Mouse (Mus musculus) lung, postnatal 14 days (tissue): ENCODE results near the gene Cdk4.
A peak's percentile ranks its signal among the peaks of the same experiment; 100 is the strongest.

ENCODE experiments used
- DNase-seq: peaks from one replicate; pipeline ENCODE4 v3.0.0; 2021

Gene Cdk4

GRCm38 (mm10) chr10:127063239-127063872, at the start of gene Cdk4:
TSS of gene Cdk4 (plus strand) at chr10:127063534.
- peak; percentile 98 for DNase-seq

GRCm38 (mm10) chr10:127016488-127016887, 46.8 kb upstream of the Cdk4 start:
- no peak for DNase-seq

- no peak for DNase-seq
These were observed 46.3 kb upstream of the Cdk4 start for GRCm38 (mm10) chr10:127017071-127017470.

GRCm38 (mm10) chr10:127018422-127018821, 44.9 kb upstream of the Cdk4 start:
- DNase-seq = no peak

DNA sequence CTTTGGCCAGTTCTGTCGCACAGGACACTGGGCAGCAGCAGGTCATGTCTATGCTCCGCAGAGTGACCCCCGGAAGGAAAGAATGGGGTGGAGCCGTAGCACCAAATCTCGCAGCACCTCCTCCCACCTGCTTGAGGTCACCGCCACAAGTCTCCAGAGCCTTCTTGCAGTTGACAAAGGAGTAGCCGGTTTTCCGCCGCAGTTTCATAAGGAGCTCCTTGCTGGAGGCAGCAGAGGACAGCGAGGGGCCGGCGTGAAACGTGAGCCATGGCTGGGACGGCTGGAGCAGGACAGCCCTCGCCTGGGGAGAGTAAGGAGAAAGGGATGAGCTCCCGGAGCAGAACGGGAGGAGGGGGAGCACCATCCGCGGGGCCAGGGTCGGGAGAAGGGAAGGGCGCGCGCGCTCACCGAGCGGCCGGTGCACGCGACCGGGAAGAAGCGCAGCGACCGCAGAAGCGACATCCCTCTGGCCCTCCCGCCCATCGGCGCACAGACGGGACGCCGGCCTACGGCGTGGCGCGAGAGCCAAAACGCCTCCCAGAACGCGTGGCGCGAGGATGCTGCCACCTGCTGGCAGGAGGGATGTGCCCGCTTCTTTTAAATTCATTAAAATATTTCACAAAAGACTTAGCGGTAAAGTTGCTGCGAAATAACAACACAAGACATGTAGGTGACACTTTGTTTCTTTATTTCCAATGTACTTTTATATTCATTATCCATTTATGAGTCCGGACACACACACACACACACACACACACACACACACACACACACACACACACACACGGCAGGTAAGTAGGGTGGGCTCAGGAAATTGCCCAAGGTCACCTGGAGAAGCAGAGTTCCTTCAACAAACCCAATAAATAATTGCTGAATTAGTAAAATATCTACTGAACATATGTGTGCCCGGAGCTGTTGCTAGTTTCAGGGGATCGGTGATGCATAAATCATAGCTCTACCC, 32.7 kb upstream of the Cdk4 start, which contains the start of gene Tsfm:
Gene Tsfm, minus strand, starts transcription at position 505 of the 961 bp plus-strand sequence.
- peak; percentile 96 for DNase-seq

DNA sequence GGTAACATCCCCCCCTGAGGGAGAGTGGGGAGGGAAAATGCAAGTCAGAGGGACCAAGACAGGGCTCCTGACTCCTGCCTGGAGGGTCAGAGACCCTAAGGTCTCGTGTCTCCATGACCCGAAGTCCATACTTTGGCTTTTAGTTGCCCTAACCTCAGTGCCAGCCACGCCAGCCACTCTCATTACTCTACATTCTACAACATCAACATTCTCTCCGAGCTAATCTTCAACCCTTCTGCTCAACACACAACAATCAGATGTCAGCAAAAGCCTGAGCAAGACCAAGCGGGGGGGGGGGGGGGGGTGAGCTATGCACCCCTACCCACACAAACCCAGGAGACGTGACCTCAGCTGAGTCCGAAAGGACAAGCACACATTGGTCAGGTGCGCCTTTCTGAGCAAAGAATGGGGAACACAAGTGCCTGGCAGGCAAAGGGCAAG, 30.0 kb upstream of the Cdk4 start:
- no peak for DNase-seq

DNA sequence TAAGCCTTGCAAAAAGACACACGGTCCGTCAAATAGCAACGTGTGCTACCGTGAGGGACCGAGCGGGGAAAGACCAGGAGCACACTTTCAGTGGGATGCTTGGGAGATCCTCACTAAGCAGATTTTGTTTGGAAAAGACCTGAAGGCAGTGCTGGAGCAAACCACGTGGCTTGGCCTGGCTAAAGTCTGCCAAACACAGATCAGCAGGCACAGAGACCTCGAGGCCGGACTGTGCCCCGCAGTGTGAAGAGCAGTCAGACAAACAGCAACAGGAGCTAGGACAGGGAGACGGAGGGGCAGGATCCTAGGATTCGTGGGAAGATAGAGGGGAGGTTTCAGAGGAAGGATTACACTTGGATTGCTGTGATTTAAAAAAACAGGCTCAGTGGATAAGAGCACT, 27.1 kb upstream of the Cdk4 start:
- no peak for DNase-seq

DNA sequence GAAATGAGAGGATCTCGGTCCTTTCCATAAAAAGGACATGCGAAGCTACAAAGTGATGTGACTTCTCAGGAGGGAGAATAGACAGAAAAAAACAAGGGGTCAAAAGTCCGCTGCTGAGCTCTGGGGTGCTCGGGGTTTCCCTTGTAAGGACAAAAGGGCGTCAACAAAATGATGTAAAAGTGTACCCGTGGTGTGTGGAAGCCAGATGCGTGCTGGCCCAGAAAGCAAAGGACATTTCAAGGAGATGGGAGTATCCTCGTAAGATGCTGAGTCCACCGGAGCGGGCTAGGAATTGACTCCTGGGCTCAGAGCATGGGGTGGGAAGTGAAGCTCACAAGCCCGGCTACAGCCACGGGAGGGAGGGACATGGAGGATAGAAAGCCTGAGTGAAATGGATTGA, 25.7 kb upstream of the Cdk4 start:
- DNase-seq = no peak

DNA sequence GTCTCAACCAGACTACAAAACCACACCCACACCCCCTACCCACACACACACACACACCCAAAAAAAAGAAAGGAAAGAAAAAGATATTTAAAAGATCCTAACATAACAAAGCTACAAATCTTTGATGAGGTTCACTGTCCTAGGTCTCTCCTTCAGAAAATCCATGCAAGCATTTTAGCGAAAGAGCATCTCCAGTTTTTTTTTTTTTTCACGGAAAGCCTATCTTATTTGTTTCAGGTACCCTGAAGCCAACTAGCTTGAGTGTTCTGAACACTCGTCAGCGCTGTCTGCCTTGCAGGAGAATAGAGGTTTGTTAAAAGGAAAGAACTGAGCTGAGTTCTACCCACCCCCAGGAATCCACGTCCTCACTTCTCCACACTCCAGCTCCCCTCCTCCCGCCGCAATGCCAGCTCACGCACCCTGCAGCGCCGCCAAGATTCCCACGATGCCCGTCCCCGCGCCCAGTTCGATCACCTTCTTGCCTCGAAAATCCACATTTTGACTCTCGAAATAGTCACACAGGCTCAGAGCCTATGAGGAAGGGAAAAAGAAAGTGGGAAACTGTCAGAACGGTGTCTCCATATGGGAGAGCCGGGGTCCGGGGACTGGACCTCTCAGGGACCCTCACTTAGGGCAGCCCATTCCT, 22.6 kb upstream of the Cdk4 start:
- DNase-seq = no peak

DNA sequence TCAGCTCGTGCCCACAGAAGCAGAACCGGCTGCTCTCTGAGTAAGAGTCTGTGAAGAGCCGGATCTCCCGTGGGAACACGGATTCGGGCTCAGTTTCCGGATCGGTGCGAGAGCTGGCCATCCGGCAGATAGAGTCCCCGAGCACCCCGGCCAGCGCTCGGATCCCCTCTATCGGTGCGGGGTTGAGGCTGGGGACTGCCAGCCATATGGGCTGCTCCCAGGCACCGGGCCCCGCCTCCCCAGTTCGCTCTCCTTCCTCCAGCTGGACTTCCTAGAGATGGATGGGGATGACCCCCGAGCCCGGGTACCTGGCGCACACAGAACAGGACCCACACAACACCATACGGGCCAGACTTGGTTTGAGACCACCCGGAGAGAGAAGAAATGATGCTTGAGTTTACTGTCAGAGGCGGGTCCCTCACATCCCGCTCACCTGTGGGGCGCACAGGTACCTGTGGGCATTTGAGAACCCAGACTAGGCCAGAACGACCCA, 22.0 kb upstream of the Cdk4 start, which contains the start of the genes Mettl1 and Eef1akmt3:
Gene Mettl1, plus strand, starts transcription at position 141 of the 493 bp plus-strand sequence.
Gene Eef1akmt3, minus strand, starts transcription at position 240 of the 493 bp plus-strand sequence.
- peak; percentile 25 for DNase-seq

DNA sequence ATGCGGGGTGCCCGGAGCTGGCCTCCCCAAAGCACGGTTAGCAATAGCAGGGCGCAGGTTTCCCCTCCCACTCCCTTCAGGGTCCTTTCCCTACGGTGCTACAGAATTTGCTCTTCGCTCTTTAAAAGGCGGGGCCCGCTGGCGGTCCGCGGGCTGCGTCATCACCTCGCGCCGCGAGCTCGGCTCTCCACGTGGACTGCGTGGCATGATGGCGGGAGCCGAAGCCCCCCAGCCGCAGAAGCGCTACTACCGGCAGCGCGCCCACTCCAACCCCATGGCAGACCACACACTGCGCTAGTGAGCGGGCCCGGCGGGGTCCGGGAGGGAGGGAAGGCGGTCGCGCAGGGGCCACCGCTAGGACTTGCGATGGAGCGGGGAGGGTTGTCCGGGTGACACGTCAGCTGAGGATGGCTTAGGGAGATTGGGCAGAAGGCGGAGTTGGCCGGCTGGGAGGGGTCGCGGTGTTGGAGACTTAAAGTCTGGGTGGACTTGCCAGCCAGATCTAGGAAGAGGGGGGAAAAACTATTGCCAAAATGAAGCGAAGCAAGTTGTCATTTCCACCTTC, 21.5 kb upstream of the Cdk4 start:
- peak; percentile 89 for DNase-seq

DNA sequence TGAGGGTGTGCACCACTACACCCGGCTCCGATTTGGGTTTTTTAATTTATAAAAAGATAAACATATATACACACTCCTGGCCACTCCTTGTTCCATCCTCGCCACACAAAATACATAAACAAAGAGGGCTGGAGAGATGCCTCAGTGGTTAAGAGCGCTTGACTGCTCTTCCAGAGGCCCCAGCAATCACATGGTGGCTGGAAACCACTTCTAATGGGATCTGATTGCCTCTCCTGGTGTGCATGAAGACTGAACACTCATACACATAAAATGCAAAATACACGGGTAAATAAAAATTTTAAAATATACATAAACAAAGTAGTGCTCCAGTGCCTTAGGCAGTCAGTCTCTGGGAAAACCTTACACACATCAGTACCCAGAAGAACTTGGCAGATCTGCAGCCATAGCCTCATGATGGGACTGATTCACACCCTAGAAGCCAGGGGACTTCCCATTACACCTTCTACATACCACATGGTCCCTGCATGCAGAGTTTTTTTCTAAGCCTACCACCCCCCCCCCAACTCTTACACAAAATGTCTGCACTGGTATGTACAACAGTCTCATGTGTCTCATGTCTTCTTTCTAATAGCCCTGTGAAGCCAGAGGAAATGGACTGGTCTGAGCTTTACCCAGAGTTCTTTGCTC, 20.7 kb upstream of the Cdk4 start:
- no peak for DNase-seq

DNA sequence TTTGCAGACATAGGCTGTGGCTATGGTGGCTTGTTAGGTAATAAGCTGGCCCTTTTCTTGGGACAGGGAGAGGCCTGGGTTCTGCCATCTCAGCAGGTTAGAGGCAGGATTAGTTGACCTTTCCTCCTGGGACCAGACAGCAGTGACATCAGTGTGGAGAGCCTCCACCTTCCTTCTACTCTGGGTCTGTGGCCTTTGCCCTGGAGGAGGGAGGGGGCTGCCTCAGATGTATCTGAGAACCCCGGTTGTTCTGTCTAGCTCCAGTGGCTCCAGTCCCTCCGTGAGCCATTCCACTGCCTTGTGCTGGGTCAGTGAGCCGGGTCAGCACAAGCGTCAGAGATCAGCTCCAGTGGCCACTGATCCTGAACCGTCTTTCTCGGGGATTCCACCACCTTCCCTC, 20.1 kb upstream of the Cdk4 start:
- DNase-seq = no peak

DNA sequence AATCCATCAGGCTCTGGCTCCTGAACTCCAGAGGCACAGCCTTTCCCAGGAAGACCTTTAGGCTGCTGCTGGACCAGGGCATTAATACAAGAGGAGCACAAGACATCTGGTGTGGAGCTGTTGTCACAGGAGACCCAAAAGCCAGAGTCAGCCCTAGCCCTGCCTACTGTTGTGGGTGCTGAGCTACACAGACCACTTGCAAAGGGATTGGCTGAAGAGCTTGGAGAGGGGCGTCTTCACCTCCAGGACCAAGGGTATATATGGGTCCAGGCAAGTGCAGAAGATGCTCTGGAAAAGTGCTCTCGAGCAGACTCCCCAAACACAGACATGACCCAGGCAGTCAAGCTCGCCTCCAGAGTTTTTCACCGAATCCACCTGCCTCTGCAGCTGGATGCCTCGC, 15.4 kb upstream of the Cdk4 start, which contains the start of gene Cyp27b1:
Gene Cyp27b1, plus strand, starts transcription at position 297 of the 400 bp plus-strand sequence.
- DNase-seq = no peak

- DNase-seq = no peak
These were observed 14.5 kb upstream of the Cdk4 start for GRCm38 (mm10) chr10:127048608-127049394.

- DNase-seq = no peak
These were observed 13.8 kb upstream of the Cdk4 start for GRCm38 (mm10) chr10:127049395-127050118.

DNA sequence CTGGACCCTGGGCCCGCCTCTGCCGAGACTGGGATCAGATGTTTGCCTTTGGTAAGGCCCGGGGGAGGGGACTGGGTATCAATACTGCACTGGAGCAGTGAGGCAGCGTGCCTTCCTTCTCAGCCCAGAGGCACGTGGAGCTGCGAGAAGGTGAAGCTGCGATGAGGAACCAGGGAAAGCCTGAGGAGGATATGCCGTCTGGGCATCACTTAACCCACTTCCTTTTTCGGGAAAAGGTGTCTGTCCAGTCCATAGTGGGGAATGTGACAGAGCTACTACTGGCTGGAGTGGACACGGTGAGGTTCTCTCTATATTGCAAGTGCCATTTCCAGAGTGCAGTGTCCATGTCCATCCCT, 13.2 kb upstream of the Cdk4 start:
- no peak for DNase-seq

GRCm38 (mm10) chr10:127054646-127055045, 8.7 kb upstream of the Cdk4 start:
- no peak for DNase-seq

DNA sequence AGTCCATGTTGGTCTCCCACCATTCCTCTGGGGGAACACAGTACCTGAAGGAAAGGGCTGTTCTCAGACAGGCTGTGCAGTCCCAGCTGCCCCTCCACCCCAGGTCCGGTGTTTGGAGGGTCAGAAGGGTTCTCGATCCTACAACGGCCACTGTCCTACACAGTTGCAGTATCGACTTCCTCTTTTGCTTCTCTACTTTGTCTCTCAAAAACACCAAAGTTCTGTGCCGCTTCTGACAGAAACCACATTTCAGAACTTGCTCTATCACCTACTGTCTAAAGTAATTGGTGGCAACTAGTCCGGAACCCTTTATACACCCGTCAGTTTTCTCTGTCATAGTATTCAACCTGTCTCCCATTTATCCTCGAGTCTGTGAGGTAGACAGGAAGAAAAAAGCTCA, 7.9 kb upstream of the Cdk4 start:
- DNase-seq = no peak

GRCm38 (mm10) chr10:127056490-127056889, 6.8 kb upstream of the Cdk4 start:
- DNase-seq = no peak

GRCm38 (mm10) chr10:127058161-127058560, 5.2 kb upstream of the Cdk4 start:
- DNase-seq = peak; percentile 84
